Mouse (Mus musculus) myocyte (in vitro differentiated cells): ENCODE results near the gene Ube2cbp. TPM values are rescaled to one million over a fixed set of nuclear protein-coding genes. Genes with fewer than 3 reads are reported as not detected.

Experiments used
- H3K27me3 ChIP-seq: one replicate; pipeline ENCODE4 v1.6.1; 2011; ENCODE audit not compliant: control insufficient read depth, insufficient read depth, insufficient read length
- H3K36me3 ChIP-seq: one replicate; pipeline ENCODE4 v1.6.1; 2011; ENCODE audit not compliant: control insufficient read depth, insufficient read depth
- H3K4me2 ChIP-seq: one replicate; pipeline ENCODE4 v1.6.1; 2011; ENCODE audit warnings: low read depth, control low read depth
- H3K4me3 ChIP-seq: one replicate; pipeline ENCODE4 v1.5.1; 2011; ENCODE audit warnings: mild to moderate bottlenecking, control low read depth, moderate library complexity
- H3K79me2 ChIP-seq: one replicate; pipeline ENCODE4 v1.6.1; 2011; ENCODE audit not compliant: control insufficient read depth, insufficient read depth
- H3ac ChIP-seq: one replicate; pipeline ENCODE4 v1.6.1; 2011; ENCODE audit not compliant: control insufficient read depth, insufficient read length
- CEBPB ChIP-seq: IDR thresholded peaks from 2 replicates; pipeline ENCODE4 v1.6.1; 2011; ENCODE audit warnings: mild to moderate bottlenecking, moderate library complexity; ENCODE audit not compliant: poor library complexity, insufficient read depth, severe bottlenecking
- E2F4 ChIP-seq: IDR thresholded peaks from one replicate; pipeline ENCODE4 v1.6.1; 2011; ENCODE audit warnings: mild to moderate bottlenecking, control low read depth, moderate library complexity; ENCODE audit not compliant: insufficient read depth
- MAX ChIP-seq: IDR thresholded peaks from one replicate; pipeline ENCODE4 v1.6.1; 2011; ENCODE audit warnings: low read depth, mild to moderate bottlenecking, control low read depth
- MYOD1 ChIP-seq, 3 experiments: IDR thresholded peaks; one replicate each; pipeline ENCODE4 v1.6.1; 2011; ENCODE audit warnings: control low read depth in 2 of 3, low read depth in 2 of 3, mild to moderate bottlenecking in 2 of 3, moderate library complexity in 1 of 3; ENCODE audit not compliant: insufficient read length in 2 of 3, control insufficient read depth in 1 of 3
- MYOG ChIP-seq, 3 experiments: IDR thresholded peaks; one replicate each; pipeline ENCODE4 v1.6.1; 2011; ENCODE audit warnings: control low read depth in 2 of 3, low read depth in 2 of 3, mild to moderate bottlenecking in 2 of 3; ENCODE audit not compliant: insufficient read length in 2 of 3, control insufficient read depth in 1 of 3, insufficient read depth in 1 of 3
- POLR2A ChIP-seq: IDR thresholded peaks from one replicate; pipeline ENCODE4 v1.6.1; 2011; ENCODE audit warnings: low read depth, mild to moderate bottlenecking, control low read depth, moderate library complexity; ENCODE audit not compliant: insufficient read length
- POLR2AphosphoS2 ChIP-seq: IDR thresholded peaks from one replicate; pipeline ENCODE4 v1.6.1; 2011; ENCODE audit warnings: low read depth, control low read depth; ENCODE audit not compliant: insufficient read length
- REST ChIP-seq: IDR thresholded peaks from one replicate; pipeline ENCODE4 v1.6.1; 2011; ENCODE audit warnings: mild to moderate bottlenecking, control low read depth, moderate library complexity; ENCODE audit not compliant: insufficient read depth, insufficient read length
- SRF ChIP-seq: IDR thresholded peaks from one replicate; pipeline ENCODE4 v1.6.1; 2011; ENCODE audit warnings: low read depth; ENCODE audit not compliant: control insufficient read depth, insufficient read length
- TCF12 ChIP-seq: IDR thresholded peaks from one replicate; pipeline ENCODE4 v1.6.1; 2011; ENCODE audit warnings: mild to moderate bottlenecking, control low read depth; ENCODE audit not compliant: poor library complexity, insufficient read depth, severe bottlenecking
- TCF3 ChIP-seq: IDR thresholded peaks from one replicate; pipeline ENCODE4 v1.6.1; 2011; ENCODE audit warnings: low read depth, control low read depth; ENCODE audit not compliant: insufficient read length
- USF1 ChIP-seq: IDR thresholded peaks from one replicate; pipeline ENCODE4 v1.6.1; 2011; ENCODE audit warnings: low read depth, mild to moderate bottlenecking, control low read depth, moderate library complexity
- polyA plus RNA-seq: library from polyadenylated mRNA; unstranded; fragments of >200 nt; fragmentation: generic; extraction: Trizol; gene quantifications from one replicate; pipeline ENCODE4 v1.2.1, GENCODE M21; 2012; ENCODE audit warnings: missing spikeins

The Ube2cbp gene
- polyA plus RNA-seq, 1 experiment = 4.4 TPM

- H3K4me3 ChIP-seq = no peak overlapping the region
- no peak overlapping the region for H3K4me2 ChIP-seq
- no peaks in the 10 kb centered on the region for H3K79me2 ChIP-seq
- no peaks in the 10 kb centered on the region for H3K36me3 ChIP-seq
- H3ac ChIP-seq = no peak overlapping the region
- TF ChIP-seq REST (no peak), TCF12 (no peak), MYOG (IDR thresholded peaks at IDR 0.05; ENCODE audit: control insufficient read depth in 1 of 3, insufficient read depth in 1 of 3, insufficient read length in 2 of 3, low read depth in 2 of 3) (no peak), POLR2AphosphoS2 (no peak)
- no peaks in the 10 kb centered on the region for H3K27me3 ChIP-seq
These were observed 163.3 kb downstream of the Ube2cbp start for GRCm38 (mm10) chr9:86301407-86301806.

GRCm38 (mm10) chr9:86298596-86298995, 166.2 kb downstream of the Ube2cbp start:
- Histone ChIP-seq H3K4me3 (no peak overlapping the region), H3ac (no peak overlapping the region), H3K4me2 (no peak overlapping the region), H3K36me3 (no peaks in the 10 kb centered on the region), H3K79me2 (no peaks in the 10 kb centered on the region), H3K27me3 (no peaks in the 10 kb centered on the region)
- TF ChIP-seq MYOD1 (IDR thresholded peaks at IDR 0.05; ENCODE audit: control insufficient read depth in 1 of 3, insufficient read length in 2 of 3, low read depth in 2 of 3) (no peak), TCF12 (no peak), TCF3 (no peak), MYOG (IDR thresholded peaks at IDR 0.05; ENCODE audit: control insufficient read depth in 1 of 3, insufficient read depth in 1 of 3, insufficient read length in 2 of 3, low read depth in 2 of 3) (no peak), CEBPB (no peak), POLR2AphosphoS2 (no peak), SRF (no peak), USF1 (no peak)

- H3K27me3 ChIP-seq = no peaks in the 10 kb centered on the region
These were observed 166.6 kb downstream of the Ube2cbp start for GRCm38 (mm10) chr9:86298131-86298530.

GRCm38 (mm10) chr9:86296683-86297638, 167.8 kb downstream of the Ube2cbp start:
- TF ChIP-seq MYOG (IDR thresholded peaks at IDR 0.05; ENCODE audit: control insufficient read depth in 1 of 3, insufficient read depth in 1 of 3, insufficient read length in 2 of 3, low read depth in 2 of 3) (no peak), USF1 (no peak), TCF12 (no peak), REST (no peak), POLR2A (no peak), SRF (no peak), MYOD1 (IDR thresholded peaks at IDR 0.05; ENCODE audit: control insufficient read depth in 1 of 3, insufficient read length in 2 of 3, low read depth in 2 of 3) (no peak), POLR2AphosphoS2 (no peak), MAX (no peak), E2F4 (no peak), CEBPB (no peak), TCF3 (no peak)
- H3ac ChIP-seq = no peak overlapping the region
- no peak overlapping the region for H3K4me2 ChIP-seq
- H3K79me2 ChIP-seq = no peaks in the 10 kb centered on the region
- no peaks in the 10 kb centered on the region for H3K36me3 ChIP-seq
- no peak overlapping the region for H3K4me3 ChIP-seq
- H3K27me3 ChIP-seq = no peaks in the 10 kb centered on the region

More at GRCm38 (mm10) chr9:86298131-86298530, 166.6 kb downstream of the Ube2cbp start:
- TF ChIP-seq REST = no peak
- TF ChIP-seq POLR2A = no peak
- TF ChIP-seq USF1 = no peak
- TF ChIP-seq SRF = no peak
- TF ChIP-seq POLR2AphosphoS2 = no peak
- no peak for TF ChIP-seq CEBPB
- TF ChIP-seq MAX = no peak
- TF ChIP-seq MYOD1 (IDR thresholded peaks at IDR 0.05; ENCODE audit: control insufficient read depth in 1 of 3, insufficient read length in 2 of 3, low read depth in 2 of 3) = no peak
- Histone ChIP-seq H3ac (no peak overlapping the region), H3K4me2 (no peak overlapping the region), H3K4me3 (no peak overlapping the region), H3K36me3 (no peaks in the 10 kb centered on the region), H3K79me2 (no peaks in the 10 kb centered on the region)

- no peak for TF ChIP-seq REST
- no peak for TF ChIP-seq MAX
- no peak for TF ChIP-seq USF1
- TF ChIP-seq E2F4 = no peak
- TF ChIP-seq TCF3 = no peak
- no peak for TF ChIP-seq CEBPB
- TF ChIP-seq POLR2A = no peak
- TF ChIP-seq POLR2AphosphoS2 = no peak
- TF ChIP-seq MYOG (IDR thresholded peaks at IDR 0.05; ENCODE audit: control insufficient read depth in 1 of 3, insufficient read depth in 1 of 3, insufficient read length in 2 of 3, low read depth in 2 of 3) = no peak
- no peak for TF ChIP-seq MYOD1 (IDR thresholded peaks at IDR 0.05; ENCODE audit: control insufficient read depth in 1 of 3, insufficient read length in 2 of 3, low read depth in 2 of 3)
- TF ChIP-seq SRF = no peak
- no peak for TF ChIP-seq TCF12
- Histone ChIP-seq H3ac (no peak overlapping the region), H3K27me3 (no peaks in the 10 kb centered on the region), H3K36me3 (no peaks in the 10 kb centered on the region), H3K79me2 (no peaks in the 10 kb centered on the region), H3K4me3 (no peak overlapping the region), H3K4me2 (no peak overlapping the region)
These were observed 177.2 kb downstream of the Ube2cbp start for GRCm38 (mm10) chr9:86287570-86287954.
